Mouse (Mus musculus) heart, embryonic 11.5 days (tissue): ENCODE data around the gene Atf4. TPM values are rescaled to one million over a fixed set of nuclear protein-coding genes. Genes with fewer than 3 reads are reported as not detected.

Source experiments
- polyA plus RNA-seq: library from polyadenylated mRNA; unstranded; fragments of >200 nt; fragmentation: Nextera tagmentation; extraction: Ambion mirVana; gene quantifications from 2 replicates; pipeline ENCODE4 v1.2.1, GENCODE M21; 2014

The Atf4 gene
- polyA plus RNA-seq, 1 experiment from 2014 or later = 94.4 TPM

Other genes with a start within 250 kb of the Atf4 start
- 1.3 and 2.0 TPM in 2 replicates for gene Pdgfb, start 240.2 kb upstream of the Atf4 start, polyA plus RNA-seq
- 15.2 and 20.7 TPM in 2 replicates for gene Syngr1, start 163.8 kb upstream of the Atf4 start, polyA plus RNA-seq
- 861 and 879 TPM in 2 replicates for gene Rpl3, start 163.3 kb upstream of the Atf4 start, polyA plus RNA-seq
- gene Tab1, start 122.1 kb upstream of the Atf4 start, polyA plus RNA-seq = 18.8 and 25.1 TPM in 2 replicates
- gene Mgat3, start 81.5 kb upstream of the Atf4 start, polyA plus RNA-seq = 1.8 and 2.1 TPM in 2 replicates
- 26.8 and 29.5 TPM in 2 replicates for gene Mief1, start 21.2 kb upstream of the Atf4 start, polyA plus RNA-seq
- gene AC140267.1, start 19.3 kb upstream of the Atf4 start, polyA plus RNA-seq = not detected in 2 replicates
- 48.1 and 53.8 TPM in 2 replicates for gene Rps19bp1, start 9.1 kb downstream of the Atf4 start, polyA plus RNA-seq
- 0.01 TPM in 1 of 2 replicates, not detected in the other for gene Cacna1i, start 32.1 kb downstream of the Atf4 start, polyA plus RNA-seq